Mouse (Mus musculus) kidney, adult 2 months (tissue): Measurements from ENCODE around the gene Scimp.

Source experiments
- CTCF ChIP-seq: fragments of 200-500 bp; conservative IDR thresholded peaks from 2 replicates; pipeline ENCODE4 v1.5.1; 2011; ENCODE audit warnings: low read depth, mild to moderate bottlenecking, control low read depth, low read length, moderate library complexity, mixed read lengths; ENCODE audit not compliant: insufficient read depth, insufficient read length
- POLR2A ChIP-seq: fragments of 200-500 bp; IDR thresholded peaks from one replicate; pipeline ENCODE4 v1.6.1; 2011; ENCODE audit warnings: low read depth, low read length, control low read depth

DNA sequence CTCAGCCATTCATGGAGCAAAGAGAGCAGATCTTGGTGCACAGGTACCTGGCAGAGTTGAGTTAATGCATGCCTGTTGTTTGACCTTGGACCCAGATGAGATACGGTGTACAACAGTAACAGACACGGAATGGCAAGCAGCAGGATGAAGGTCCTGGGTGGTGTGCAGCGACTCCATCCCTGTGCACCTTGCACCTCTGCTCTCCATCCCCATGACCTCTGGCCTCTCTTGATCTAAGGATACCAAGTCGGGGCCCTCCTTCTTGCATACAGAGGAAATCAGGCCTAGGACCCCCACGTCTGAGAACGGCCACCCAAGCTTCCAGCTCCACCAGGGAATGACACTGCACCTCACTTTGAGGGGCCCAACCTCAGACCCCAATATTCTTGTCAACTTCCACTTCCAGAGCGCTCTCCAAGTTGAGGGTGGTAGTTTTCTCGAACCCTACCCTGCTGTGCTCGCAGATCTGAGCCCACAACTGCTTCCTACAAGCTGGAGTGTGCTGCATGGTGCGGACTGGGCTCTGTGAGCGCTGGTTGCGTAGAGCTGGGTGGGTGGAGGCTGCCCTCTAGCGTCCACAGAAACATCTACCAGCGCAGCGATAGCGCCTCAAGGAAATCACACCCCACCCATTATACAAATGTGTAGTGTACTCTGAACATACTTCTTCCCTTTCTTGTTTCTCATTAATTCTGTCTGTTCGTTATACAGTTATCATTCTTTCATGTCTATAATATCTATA, 35.4 kb downstream of the Scimp start:
- TF ChIP-seq CTCF (peak; percentile 98), POLR2A (no peak)
